Mouse (Mus musculus) embryo, embryonic 11.5 days (tissue): ENCODE results near the gene Trim3.

ENCODE experiments used
- DNase-seq: peaks from one replicate; pipeline ENCODE4 v3.0.0-alpha.2; 2012; ENCODE audit warnings: low read depth, low spot score

Trim3 gene

GRCm38 (mm10) chr7:105633127-105633800 lies at the start of gene Trim3:
Gene Trim3, minus strand, starts transcription at chr7:105633571.
- peak; percentile 73 for DNase-seq

GRCm38 (mm10) chr7:105650639-105651435 lies 17.5 kb upstream of the Trim3 start, which contains the start of gene Dnhd1:
Gene Dnhd1, plus strand, starts transcription at chr7:105650827.
- peak; percentile 66 for DNase-seq

GRCm38 (mm10) chr7:105641936-105642335 lies 8.6 kb upstream of the Trim3 start:
- DNase-seq = no peak

GRCm38 (mm10) chr7:105640894-105641255 lies 7.5 kb upstream of the Trim3 start:
- DNase-seq = no peak

- peak; percentile 95 for DNase-seq
These were observed 7.0 kb upstream of the Trim3 start, which contains the start of the genes Arfip2 and Gm45799 for GRCm38 (mm10) chr7:105640233-105640893. Gene Arfip2, minus strand, starts transcription at chr7:105640416. Gene Gm45799, plus strand, starts transcription at chr7:105640552.

GRCm38 (mm10) chr7:105639756-105640155 lies 6.4 kb upstream of the Trim3 start, which contains the start of gene Timm10b:
Gene Timm10b, plus strand, starts transcription at chr7:105640056.
- DNase-seq = no peak

GRCm38 (mm10) chr7:105639304-105639703 lies 5.9 kb upstream of the Trim3 start:
- no peak for DNase-seq

- no peak for DNase-seq
These were observed 5.4 kb upstream of the Trim3 start for GRCm38 (mm10) chr7:105638776-105639175.

GRCm38 (mm10) chr7:105635726-105636125 lies 2.4 kb upstream of the Trim3 start:
- no peak for DNase-seq

GRCm38 (mm10) chr7:105634272-105634920 lies 1.0 kb upstream of the Trim3 start:
- no peak for DNase-seq

- DNase-seq = no peak
These were observed 397 bp upstream of the Trim3 start for GRCm38 (mm10) chr7:105633801-105634135.

- DNase-seq = no peak
These were observed 809 bp downstream of the Trim3 start for GRCm38 (mm10) chr7:105632551-105632972.

GRCm38 (mm10) chr7:105628633-105629032 lies 4.7 kb downstream of the Trim3 start:
- no peak for DNase-seq

GRCm38 (mm10) chr7:105625397-105625796 lies 8.0 kb downstream of the Trim3 start:
- DNase-seq = no peak

- DNase-seq = no peak
These were observed 11.6 kb downstream of the Trim3 start for GRCm38 (mm10) chr7:105621646-105622292.

GRCm38 (mm10) chr7:105621053-105621452 lies 12.3 kb downstream of the Trim3 start:
- DNase-seq = no peak

- DNase-seq = no peak
These were observed 13.7 kb downstream of the Trim3 start for GRCm38 (mm10) chr7:105619701-105620100.

GRCm38 (mm10) chr7:105617810-105618209 lies 15.6 kb downstream of the Trim3 start:
- DNase-seq = no peak

- no peak for DNase-seq
These were observed 16.8 kb downstream of the Trim3 start for GRCm38 (mm10) chr7:105616561-105616960.

- no peak for DNase-seq
These were observed 17.7 kb downstream of the Trim3 start for GRCm38 (mm10) chr7:105615720-105616119.

GRCm38 (mm10) chr7:105614400-105614799 lies 19.0 kb downstream of the Trim3 start:
- no peak for DNase-seq
